Mouse (Mus musculus): ENCODE results near the gene Ndp. TPM values are rescaled to one million over a fixed set of nuclear protein-coding genes. Genes with fewer than 3 reads are reported as not detected.

Ndp gene
- total RNA-seq (2015) = not detected in 2 replicates
- total RNA-seq (2017) = not detected in 2 replicates

DNA sequence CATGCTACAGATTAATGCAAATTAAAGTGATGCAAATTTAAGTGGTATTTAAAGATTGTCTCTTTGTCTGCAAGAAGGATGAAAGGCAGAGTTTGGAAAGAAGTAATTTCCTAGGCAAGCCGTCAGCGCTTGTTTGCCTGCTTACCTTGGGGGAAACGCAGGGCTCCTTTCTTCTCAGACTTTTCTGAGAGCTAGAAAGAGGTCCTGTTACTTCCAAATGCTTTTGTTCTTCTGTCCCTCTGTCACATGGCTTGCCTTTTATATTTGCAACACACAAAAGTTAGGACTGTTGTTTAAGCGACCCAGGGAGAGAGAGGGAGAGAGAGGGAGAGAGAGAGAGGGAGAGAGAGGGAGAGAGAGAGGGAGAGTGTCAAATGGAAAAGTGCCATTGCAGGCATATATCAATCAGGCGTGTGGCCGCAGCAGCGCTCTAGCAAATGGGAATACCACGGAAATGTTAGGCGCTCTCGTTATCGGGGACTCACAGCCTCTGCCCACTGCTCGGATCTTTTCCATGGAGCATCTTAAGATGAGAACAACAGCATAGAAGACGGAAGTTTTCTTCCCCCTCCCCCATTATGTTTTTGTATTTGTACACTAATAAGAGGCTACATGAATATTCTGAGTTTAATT lies at the start of gene Ndp:
TSS of gene Ndp (minus strand) at position 534 of the 633 bp plus-strand sequence.
- no peak for ATAC-seq (ENCODE audit: poor library complexity, severe bottlenecking)

DNA sequence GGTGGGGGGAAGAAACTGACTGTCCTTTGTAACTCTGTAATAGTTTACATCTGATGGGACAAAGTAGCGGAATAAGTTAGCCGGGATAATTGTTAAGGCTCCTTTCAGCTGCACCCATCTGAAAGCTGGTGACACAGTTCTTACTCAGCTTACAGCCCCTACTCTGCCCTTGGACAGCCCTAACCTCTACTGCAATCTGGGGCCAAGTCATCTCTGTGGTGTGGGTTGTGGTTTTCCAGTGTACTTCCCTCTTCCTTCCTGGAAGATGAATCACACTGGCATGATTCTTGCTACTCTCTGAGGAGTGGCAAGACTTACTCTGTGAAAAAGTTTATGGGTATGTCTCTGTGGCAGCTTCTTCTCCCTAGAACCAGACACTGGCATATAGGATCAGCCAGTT lies 43.2 kb upstream of the Ndp start:
- ATAC-seq (ENCODE audit: poor library complexity, severe bottlenecking) = no peak

DNA sequence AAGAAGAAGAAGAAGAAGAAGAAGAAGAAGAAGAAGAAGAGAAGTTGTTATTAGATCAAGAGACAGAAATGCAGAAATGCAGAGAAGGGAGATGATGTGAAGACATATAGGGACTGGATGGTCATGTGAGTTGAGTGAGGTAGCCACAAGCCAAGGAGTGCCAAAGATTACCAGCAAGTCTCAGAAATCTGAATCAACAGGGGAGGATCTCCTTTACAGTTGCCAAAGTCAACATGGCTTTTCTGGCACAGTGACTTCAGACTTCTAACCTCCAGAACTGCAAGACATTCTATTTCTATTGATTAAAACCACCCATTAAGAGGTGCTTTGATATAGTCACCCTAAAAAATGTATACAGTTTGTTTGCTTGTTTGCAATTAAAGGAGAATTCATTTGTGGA lies 6.4 kb upstream of the Ndp start:
- ATAC-seq (ENCODE audit: poor library complexity, severe bottlenecking) = no peak

DNA sequence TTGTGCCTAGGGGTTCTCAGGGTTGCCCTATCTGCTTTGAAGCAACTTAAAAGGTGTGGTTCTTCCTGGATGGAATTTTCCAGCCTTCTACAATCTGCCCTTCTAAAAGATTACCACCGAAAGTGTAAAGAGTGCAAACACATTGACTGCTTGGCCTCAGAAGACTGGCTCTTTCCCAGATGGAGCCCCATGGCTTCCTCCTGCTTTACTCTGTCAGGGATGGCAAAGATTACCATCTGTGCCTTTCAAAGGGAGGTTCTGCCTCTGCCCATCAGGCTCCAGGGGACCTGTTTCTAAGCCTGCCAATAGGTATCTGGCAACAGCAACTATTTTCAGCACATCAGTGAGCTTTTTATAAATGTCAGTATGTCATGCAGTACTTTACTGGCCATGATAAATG lies 1.5 kb upstream of the Ndp start:
- no peak for ATAC-seq (ENCODE audit: poor library complexity, severe bottlenecking)

DNA sequence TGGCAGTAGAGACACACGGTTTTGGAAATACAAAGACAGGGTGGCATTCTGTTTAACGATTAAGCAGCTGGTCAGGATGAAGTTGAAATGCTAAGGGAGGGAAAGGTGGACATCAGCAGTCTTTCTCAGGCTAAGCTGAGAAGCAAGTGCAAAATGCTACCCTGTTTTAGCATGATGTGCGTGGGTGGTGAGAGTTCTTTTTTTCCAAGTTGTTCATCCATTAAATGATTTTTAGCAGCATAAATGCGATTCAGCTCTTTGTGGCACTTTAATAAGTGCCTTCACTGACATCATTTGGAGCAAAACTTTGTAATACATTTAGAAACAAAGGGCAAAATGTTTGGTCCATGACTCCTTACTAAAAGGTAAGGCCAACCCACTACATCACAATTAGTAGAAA lies 337 bp upstream of the Ndp start:
- no peak for ATAC-seq (ENCODE audit: poor library complexity, severe bottlenecking)

DNA sequence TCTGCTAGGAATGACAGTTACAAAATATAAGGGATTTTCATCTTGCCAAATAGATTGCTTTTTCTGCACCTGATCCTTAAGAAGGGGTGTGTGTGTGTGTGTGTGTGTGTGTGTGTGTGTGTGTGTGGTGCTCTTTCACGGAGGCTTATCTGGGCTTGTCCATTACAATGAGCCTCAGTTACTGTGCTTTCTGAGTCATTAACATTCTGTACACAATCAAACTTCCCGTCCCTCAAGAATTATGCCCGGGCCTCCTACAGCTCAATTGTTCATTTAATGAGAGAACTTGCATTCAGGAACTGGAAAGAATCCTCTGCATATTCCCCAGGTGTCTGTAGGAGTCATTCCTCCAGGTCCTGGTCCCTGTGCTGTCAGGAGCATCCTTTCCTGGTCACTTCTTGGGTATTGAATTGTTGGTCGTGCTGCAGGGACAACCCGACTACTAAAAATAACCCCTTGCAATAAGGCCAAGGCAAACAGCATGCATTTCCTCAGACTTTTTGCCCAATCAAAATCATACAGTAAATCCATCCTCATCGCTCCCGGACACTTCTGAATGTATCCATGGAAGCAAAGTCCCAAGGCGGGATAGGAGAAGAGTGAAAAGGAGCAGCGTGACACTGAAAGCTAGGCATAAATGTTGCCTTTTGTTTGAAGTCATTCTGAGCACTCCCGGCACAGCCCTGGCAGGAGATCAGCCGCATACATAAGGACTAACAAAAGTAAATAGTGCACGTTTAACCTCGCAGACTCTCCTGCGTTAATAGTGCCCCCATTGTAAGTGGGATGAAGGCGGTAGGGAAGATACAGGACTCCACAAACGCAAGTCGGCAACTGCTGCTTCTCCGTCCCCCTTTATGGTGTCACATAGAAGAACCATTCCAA lies 1.1 kb downstream of the Ndp start:
- ATAC-seq (ENCODE audit: poor library complexity, severe bottlenecking) = no peak

DNA sequence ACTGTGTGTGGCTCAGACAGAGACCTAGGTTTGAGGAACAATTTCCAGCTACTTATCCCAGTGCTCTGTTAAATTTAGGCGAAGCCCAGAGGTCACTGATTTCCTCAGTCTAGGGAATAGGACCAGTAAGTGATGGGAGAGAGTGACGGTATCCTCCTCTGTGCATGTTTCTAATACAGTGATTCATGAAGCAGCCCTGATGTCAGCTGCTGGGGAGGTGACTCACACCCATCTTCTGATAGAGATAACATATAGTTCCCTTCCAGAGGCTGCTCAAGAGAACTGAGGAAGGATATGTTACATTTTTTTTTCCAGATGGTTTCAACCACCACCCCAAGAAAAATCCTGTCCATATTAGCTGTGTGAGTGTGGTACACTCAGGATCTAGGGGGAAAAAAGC lies 2.9 kb downstream of the Ndp start:
- ATAC-seq (ENCODE audit: poor library complexity, severe bottlenecking) = no peak

DNA sequence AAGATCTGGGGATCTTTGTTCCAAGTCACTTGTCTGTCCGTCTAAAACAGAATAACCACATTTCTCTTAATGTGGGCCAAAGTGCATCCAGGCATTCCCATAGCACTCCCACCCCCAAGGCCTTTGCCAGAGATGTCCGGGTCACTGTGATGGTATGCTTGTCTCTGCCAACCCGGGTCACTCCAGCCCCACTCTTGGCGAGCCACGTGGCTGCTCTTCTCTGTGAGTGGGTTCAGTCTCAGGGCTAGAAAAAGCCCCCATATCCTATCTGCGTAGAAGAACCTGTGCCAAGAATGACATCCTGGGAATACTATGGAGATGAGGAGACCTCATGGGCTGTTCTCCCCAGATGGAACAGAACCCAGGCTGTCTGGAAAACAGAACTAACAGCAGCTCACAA lies 4.0 kb downstream of the Ndp start:
- ATAC-seq (ENCODE audit: poor library complexity, severe bottlenecking) = no peak

DNA sequence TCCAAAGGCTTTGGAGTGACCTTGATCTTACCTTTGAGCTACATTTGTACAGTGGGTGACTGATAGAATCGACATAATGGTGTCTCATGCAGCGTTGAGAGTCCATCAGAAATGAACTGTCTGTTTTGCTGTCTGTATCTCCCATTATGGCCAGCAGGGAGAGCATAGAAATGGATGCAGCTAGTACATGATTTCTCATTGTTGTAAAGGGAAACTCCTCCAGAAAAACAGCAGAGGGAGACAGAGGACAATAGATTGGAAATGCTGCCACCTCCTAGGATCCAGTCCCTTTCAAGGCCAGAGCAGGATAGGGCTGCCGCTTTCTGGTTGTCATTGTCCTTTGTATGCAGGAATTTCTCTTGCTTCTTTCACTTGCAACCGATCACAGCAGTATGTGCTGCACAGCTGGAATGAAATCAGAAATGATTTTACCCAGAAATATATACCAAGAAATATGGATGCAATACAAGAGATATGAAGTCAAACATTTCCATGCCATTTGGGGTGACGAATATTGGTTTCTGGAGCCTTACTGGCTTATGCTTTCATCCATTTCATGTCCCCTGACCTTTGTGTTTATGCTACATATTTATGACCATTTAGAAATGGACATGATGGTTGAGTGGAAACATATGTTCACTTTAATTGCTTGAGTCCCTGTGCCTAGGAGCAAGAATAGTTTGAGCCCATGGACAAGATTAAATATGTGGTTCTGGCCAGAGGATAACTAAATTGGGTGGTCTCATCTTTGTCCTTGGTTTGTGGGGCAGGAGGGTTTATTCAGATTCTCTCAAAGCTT lies 17.0 kb downstream of the Ndp start:
- no peak for ATAC-seq (ENCODE audit: poor library complexity, severe bottlenecking)

DNA sequence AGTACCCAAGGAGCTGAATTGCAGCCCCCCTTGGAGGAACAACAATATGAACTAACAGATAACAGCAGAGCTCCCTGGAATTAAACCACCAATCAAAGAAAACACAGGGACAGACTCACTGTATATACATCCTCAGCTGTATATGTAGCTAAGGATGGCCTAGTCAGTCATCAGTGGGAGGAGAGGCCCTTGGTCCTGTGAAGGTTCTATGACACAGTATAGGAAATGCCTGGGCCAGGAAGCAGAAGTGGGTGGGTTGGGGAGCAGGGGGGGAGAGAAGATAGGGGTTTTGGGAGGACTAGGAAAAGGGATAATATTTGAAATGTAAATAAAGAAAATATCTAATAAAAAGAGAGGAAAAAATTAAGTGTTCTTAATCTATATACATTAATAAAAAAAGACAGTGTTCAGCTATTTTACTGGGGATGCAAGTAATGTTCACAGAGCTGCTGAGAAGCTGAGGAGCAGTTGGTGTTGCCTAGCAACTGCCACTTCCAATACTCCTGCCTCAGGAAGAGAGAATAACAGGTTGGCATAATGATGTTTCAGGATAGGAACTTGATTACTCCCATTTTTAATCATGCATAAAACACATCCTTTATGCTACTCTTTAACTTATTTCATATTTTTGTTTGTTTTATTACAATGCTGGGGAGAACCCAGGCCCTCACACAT lies 43.8 kb downstream of the Ndp start:
- no peak for ATAC-seq (ENCODE audit: poor library complexity, severe bottlenecking)

DNA sequence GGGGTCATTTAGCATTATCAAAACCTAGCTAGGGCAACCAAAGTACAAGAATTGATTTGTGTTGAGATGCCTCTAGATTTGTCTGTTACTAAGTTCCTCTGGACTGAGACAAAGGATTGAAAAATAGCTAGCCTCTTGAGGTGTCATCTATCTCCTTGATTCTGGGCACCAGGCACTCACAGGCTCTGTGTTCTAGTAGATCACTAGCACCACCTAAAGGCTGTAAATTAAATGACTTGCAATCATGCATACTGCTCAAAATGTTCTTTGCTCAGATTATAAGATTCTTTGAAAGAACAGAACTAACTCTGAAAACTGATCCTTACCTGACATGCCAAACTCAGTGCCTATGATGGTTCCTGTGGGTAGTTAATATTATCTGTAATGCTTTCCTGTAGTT lies 51.3 kb downstream of the Ndp start:
- ATAC-seq (ENCODE audit: poor library complexity, severe bottlenecking) = no peak

DNA sequence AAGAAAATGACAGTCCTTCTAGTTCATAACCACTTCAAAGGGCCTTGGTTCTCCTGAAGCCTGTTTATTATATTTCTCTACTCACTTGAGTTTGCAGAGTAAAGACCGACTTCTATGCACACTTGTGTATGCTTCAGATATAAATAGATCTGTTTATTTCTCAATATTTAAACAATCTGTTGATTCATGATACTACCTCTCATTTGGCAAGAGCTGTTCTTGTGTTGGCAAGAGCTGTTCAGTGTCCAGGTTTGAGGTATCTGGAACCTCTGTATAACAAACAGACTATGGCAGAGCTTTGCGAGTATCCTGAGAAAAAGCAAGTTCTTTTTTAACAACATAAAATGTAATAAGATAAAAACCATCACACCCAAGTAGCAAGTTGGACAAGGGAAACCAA lies 65.5 kb downstream of the Ndp start:
- ATAC-seq (ENCODE audit: poor library complexity, severe bottlenecking) = no peak

DNA sequence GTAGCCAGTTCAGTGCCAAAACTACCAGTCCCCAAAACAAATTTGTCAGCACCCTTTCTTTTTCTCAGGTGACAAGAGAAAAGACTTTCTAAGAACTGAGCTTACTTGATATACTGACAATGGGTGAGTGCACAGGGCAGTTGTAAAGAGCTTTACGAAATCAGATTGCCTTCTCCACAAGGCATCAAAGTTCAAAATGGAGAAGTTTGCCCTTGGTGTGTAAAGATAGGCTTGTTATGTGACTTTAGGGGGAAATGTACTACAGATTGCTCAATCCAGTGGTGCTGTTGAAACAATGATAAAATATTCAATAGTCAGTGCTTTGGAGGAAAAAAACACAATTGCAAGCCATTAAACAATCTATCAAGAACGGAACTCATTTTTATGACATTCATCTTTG lies 70.1 kb downstream of the Ndp start:
- no peak for ATAC-seq (ENCODE audit: poor library complexity, severe bottlenecking)

DNA sequence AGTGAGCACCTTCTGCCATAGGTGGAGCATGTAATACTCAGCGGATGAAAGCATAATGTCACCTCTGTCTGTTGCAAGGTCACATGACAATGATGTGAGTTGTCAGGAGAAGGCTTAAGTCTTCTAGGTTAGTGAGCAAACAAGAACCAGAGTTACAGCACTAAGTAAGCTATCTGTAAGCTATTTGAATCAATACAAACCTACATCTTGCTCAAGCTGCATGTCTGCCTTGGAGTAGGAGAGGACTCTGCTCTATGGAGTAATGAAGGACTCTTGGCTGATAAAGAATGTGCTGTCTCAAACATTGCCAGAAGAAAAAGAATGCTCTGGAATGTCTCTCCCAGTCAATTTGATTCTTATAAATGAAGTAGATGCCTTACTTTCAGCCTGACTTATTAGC lies 74.3 kb downstream of the Ndp start:
- no peak for ATAC-seq (ENCODE audit: poor library complexity, severe bottlenecking)

DNA sequence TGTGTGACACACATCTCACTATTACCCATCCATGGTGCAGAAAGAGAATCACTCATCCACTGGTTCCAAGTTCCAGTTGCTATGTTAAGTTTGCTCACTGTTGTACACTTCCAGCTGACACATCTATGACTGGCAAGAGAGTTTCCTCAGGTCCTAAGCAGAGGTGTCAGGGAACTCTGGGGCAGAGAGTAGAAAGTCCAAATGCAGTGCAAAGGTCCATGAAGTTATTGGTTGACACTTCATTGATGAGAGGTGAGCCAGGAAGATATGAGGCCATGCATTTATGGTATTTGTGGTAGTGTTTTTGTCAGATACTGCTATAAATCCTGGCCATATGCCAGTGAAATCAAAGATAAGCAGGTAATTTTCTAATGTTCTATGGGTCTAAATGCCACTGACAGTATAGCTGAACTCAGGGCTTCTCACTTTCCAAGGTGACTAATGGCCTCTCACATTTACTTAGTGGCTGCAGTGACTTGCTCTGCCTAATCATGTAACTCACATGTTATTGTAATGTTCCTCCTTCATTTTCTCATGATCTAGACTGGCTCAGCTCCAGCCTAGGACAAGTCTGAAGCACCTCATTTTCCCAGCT lies 75.0 kb downstream of the Ndp start:
- no peak for ATAC-seq (ENCODE audit: poor library complexity, severe bottlenecking)

Other genes starting within 250 kb of the Ndp start
- 0.36 and 0.89 TPM in 2 replicates for gene Maob, start 94.4 kb downstream of the Ndp start, total RNA-seq (2015)
- gene Maob, start 94.4 kb downstream of the Ndp start, total RNA-seq (2017) = 0.73 and 1.2 TPM in 2 replicates